Mouse (Mus musculus): ENCODE data around the gene Trappc3l. TPM values are rescaled to one million over a fixed set of nuclear protein-coding genes. Genes with fewer than 3 reads are reported as not detected.

Trappc3l gene
- total and polyA plus RNA-seq, 2 experiments from 2014 or later: not detected

GRCm38 (mm10) chr10:34053987-34054386 is 16.6 kb downstream of the Trappc3l start:
- Histone ChIP-seq H3K4me2 (ENCODE audit: low read depth, low read length) (no peak overlapping the region), H3K4me1 (ENCODE audit: control insufficient read depth, insufficient read depth) (no peaks in the 10 kb centered on the region), H3K4me3 (ENCODE audit: low read depth, low read length) (no peak overlapping the region), H3K9me3 (replicated peaks; ENCODE audit: control insufficient read depth, low read length) (no peaks in the 10 kb centered on the region), H3K27ac (ENCODE audit: low read depth) (no peak overlapping the region), H3K36me3 (replicated peaks; ENCODE audit: control insufficient read depth, insufficient read depth, low read length) (no peaks in the 10 kb centered on the region), H3K9ac (replicated peaks; ENCODE audit: low read depth, low read length) (no peak overlapping the region), H3K27me3 (ENCODE audit: control insufficient read depth, insufficient read depth, low read length) (no peaks in the 10 kb centered on the region)
- no peak for TF ChIP-seq EP300 (IDR thresholded peaks at IDR 0.05; ENCODE audit: low read depth)
- ATAC-seq (ENCODE audit: insufficient read depth, low read depth): no peak
- no peak for DNase-seq (ENCODE audit: low spot score)
- WGBS: 53% methylated on average over 2 of the region's 2 CpGs

DNA sequence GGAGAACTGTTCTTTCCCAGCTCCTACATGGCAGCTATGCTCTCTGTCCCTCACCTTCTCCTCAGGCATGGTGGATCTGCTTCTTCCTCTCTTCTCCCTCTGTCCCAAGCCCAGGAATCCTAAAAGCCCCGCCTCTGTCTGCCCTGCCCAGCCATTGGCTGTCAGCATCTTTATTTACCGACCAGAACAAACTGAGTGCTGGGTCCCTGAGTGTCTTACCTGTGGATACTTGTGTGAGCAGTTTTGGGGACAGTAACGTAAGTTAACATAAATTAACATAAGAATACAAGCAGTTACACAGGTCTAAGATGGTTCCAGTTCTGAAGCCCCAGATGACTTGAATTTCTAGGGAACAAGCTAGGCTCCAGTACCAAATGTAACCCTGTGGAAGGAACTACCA is 29.2 kb downstream of the Trappc3l start:
- ATAC-seq (ENCODE audit: insufficient read depth, low read depth): no peak

DNA sequence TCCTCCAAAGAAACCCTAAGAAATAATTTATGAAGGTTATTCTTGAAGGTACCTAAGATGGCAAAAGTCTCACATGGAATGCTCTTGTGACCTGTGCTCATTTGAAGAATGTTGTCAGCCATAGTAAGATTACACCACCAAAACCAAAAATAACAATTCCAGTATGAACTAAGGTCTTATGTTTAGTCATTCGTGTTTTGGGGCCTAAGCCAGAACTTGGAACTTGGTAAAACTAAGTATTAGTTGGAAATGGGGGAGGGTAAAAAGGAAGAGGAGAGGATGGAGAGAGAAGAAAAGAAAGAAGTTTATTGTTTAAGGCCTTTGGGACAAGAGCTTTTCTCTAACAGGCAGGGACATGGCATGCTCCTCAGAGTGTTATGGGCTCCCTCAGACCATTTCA is 32.2 kb downstream of the Trappc3l start:
- H3K4me3 ChIP-seq (ENCODE audit: low read depth, low read length): no peak overlapping the region
- DNase-seq (ENCODE audit: low spot score) (no peak), ATAC-seq (ENCODE audit: insufficient read depth, low read depth) (no peak)
- no peaks in the 10 kb centered on the region for H3K36me3 ChIP-seq (replicated peaks; ENCODE audit: control insufficient read depth, insufficient read depth, low read length)
- no peaks in the 10 kb centered on the region for H3K4me1 ChIP-seq (ENCODE audit: control insufficient read depth, insufficient read depth)
- no peak overlapping the region for H3K9ac ChIP-seq (replicated peaks; ENCODE audit: low read depth, low read length)
- H3K27ac ChIP-seq (ENCODE audit: low read depth): no peak overlapping the region
- no peaks in the 10 kb centered on the region for H3K9me3 ChIP-seq (replicated peaks; ENCODE audit: control insufficient read depth, low read length)
- WGBS: 53% methylated on average over 1 of the region's 1 CpGs
- TF ChIP-seq EP300 (IDR thresholded peaks at IDR 0.05; ENCODE audit: low read depth) (no peak), CTCF (IDR thresholded peaks at IDR 0.05; ENCODE audit: low read depth) (no peak)
- no peaks in the 10 kb centered on the region for H3K27me3 ChIP-seq (ENCODE audit: control insufficient read depth, insufficient read depth, low read length)
- H3K4me2 ChIP-seq (ENCODE audit: low read depth, low read length): no peak overlapping the region

More for the DNA sequence above, 29.2 kb downstream of the Trappc3l start:
- Histone ChIP-seq H3K27ac (ENCODE audit: low read depth) (no peak overlapping the region), H3K4me2 (ENCODE audit: low read depth, low read length) (no peak overlapping the region), H3K36me3 (replicated peaks; ENCODE audit: control insufficient read depth, insufficient read depth, low read length) (no peaks in the 10 kb centered on the region), H3K9ac (replicated peaks; ENCODE audit: low read depth, low read length) (no peak overlapping the region), H3K4me3 (ENCODE audit: low read depth, low read length) (no peak overlapping the region), H3K4me1 (ENCODE audit: control insufficient read depth, insufficient read depth) (no peaks in the 10 kb centered on the region), H3K27me3 (ENCODE audit: control insufficient read depth, insufficient read depth, low read length) (no peaks in the 10 kb centered on the region), H3K9me3 (replicated peaks; ENCODE audit: control insufficient read depth, low read length) (no peaks in the 10 kb centered on the region)
- TF ChIP-seq CTCF (IDR thresholded peaks at IDR 0.05; ENCODE audit: low read depth) (no peak), EP300 (IDR thresholded peaks at IDR 0.05; ENCODE audit: low read depth) (no peak)
- WGBS: 42% methylated on average over 3 of the region's 3 CpGs
- DNase-seq (ENCODE audit: low spot score): no peak

DNA sequence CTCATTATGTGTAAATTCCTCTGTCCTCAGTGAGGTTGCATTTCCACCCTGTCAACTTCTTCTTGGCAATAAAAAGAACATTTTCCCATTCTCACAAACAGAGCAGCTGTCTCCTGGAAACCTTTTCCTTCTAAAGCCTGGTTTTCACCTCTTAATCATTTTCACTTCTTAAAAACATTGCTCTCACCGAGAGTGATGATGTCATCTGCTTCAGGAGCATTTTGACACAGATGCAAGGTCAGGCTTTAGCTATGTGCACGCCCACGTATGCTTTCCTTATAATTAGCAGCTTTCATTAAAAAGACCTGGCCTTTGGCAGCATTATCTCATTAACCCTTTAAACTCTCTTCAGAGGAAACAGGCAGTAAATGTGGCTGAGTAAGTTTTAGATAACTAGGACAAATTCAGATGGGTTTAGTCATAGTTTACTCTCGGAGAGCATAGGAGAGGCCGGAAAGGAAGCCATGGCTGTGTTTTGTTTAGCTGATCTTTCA is 33.6 kb downstream of the Trappc3l start:
- Histone ChIP-seq H3K9ac (replicated peaks; ENCODE audit: low read depth, low read length) (no peak overlapping the region), H3K4me1 (ENCODE audit: control insufficient read depth, insufficient read depth) (no peaks in the 10 kb centered on the region), H3K4me3 (ENCODE audit: low read depth, low read length) (no peak overlapping the region), H3K9me3 (replicated peaks; ENCODE audit: control insufficient read depth, low read length) (no peaks in the 10 kb centered on the region), H3K27me3 (ENCODE audit: control insufficient read depth, insufficient read depth, low read length) (no peaks in the 10 kb centered on the region), H3K27ac (ENCODE audit: low read depth) (no peak overlapping the region), H3K36me3 (replicated peaks; ENCODE audit: control insufficient read depth, insufficient read depth, low read length) (no peaks in the 10 kb centered on the region), H3K4me2 (ENCODE audit: low read depth, low read length) (no peak overlapping the region)
- TF ChIP-seq CTCF (IDR thresholded peaks at IDR 0.05; ENCODE audit: low read depth) (no peak), EP300 (IDR thresholded peaks at IDR 0.05; ENCODE audit: low read depth) (no peak)
- ATAC-seq (ENCODE audit: insufficient read depth, low read depth) (no peak), DNase-seq (ENCODE audit: low spot score) (peak; percentile 61)
- WGBS: 34% methylated on average over 5 of the region's 5 CpGs

DNA sequence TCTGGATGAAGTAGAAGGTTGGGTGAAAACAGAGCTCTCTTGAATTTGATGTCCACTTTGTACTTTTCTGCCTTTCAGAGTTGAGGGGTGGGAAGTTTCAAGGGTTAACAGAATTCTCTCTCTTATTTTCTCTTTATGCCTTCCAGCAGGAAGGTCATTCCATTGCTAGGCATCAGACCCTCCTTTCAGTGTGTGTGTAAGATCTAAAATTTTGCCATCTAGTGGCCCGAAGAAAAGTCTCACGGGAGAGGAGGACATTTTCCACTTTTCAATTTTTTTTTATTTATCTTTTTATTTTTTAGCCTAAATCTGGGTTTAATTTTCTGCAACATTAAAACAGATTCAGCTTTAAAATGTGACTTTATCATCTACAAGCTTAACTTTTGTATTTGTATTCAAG is 34.3 kb downstream of the Trappc3l start:
- no peak overlapping the region for H3K27ac ChIP-seq (ENCODE audit: low read depth)
- TF ChIP-seq CTCF (IDR thresholded peaks at IDR 0.05; ENCODE audit: low read depth) (no peak), EP300 (IDR thresholded peaks at IDR 0.05; ENCODE audit: low read depth) (no peak)
- H3K9me3 ChIP-seq (replicated peaks; ENCODE audit: control insufficient read depth, low read length): no peaks in the 10 kb centered on the region
- H3K4me1 ChIP-seq (ENCODE audit: control insufficient read depth, insufficient read depth): no peaks in the 10 kb centered on the region
- DNase-seq (ENCODE audit: low spot score): no peak
- no peaks in the 10 kb centered on the region for H3K36me3 ChIP-seq (replicated peaks; ENCODE audit: control insufficient read depth, insufficient read depth, low read length)
- ATAC-seq (ENCODE audit: insufficient read depth, low read depth): no peak
- H3K9ac ChIP-seq (replicated peaks; ENCODE audit: low read depth, low read length): no peak overlapping the region
- 32% methylated on average over 2 of the region's 2 CpGs for WGBS
- H3K27me3 ChIP-seq (ENCODE audit: control insufficient read depth, insufficient read depth, low read length): no peaks in the 10 kb centered on the region
- no peak overlapping the region for H3K4me3 ChIP-seq (ENCODE audit: low read depth, low read length)
- H3K4me2 ChIP-seq (ENCODE audit: low read depth, low read length): no peak overlapping the region

GRCm38 (mm10) chr10:34074522-34075200 is 37.3 kb downstream of the Trappc3l start:
- WGBS: 83% methylated on average over 5 of the region's 5 CpGs
- no peak for TF ChIP-seq CTCF (IDR thresholded peaks at IDR 0.05; ENCODE audit: low read depth)
- no peak for TF ChIP-seq EP300 (IDR thresholded peaks at IDR 0.05; ENCODE audit: low read depth)
- no peak for ATAC-seq (ENCODE audit: insufficient read depth, low read depth)

More at GRCm38 (mm10) chr10:34074522-34075200, 37.3 kb downstream of the Trappc3l start:
- Histone ChIP-seq H3K9ac (replicated peaks; ENCODE audit: low read depth, low read length) (no peak overlapping the region), H3K36me3 (replicated peaks; ENCODE audit: control insufficient read depth, insufficient read depth, low read length) (no peaks in the 10 kb centered on the region), H3K9me3 (replicated peaks; ENCODE audit: control insufficient read depth, low read length) (no peaks in the 10 kb centered on the region), H3K4me3 (ENCODE audit: low read depth, low read length) (no peak overlapping the region), H3K27ac (ENCODE audit: low read depth) (no peak overlapping the region), H3K27me3 (ENCODE audit: control insufficient read depth, insufficient read depth, low read length) (no peaks in the 10 kb centered on the region), H3K4me1 (ENCODE audit: control insufficient read depth, insufficient read depth) (no peaks in the 10 kb centered on the region), H3K4me2 (ENCODE audit: low read depth, low read length) (no peak overlapping the region)
- DNase-seq (ENCODE audit: low spot score): no peak

All from heart, postnatal 0 days (tissue).